Mouse (Mus musculus) cerebellum, adult 2 months (tissue): ENCODE results near the gene Pacrg.

Experiments
- CTCF ChIP-seq: fragments of 200-500 bp; IDR thresholded peaks from 2 replicates; pipeline ENCODE4 v1.5.1; 2011; ENCODE audit warnings: low read depth, mild to moderate bottlenecking, control low read depth, low read length, moderate library complexity, borderline replicate concordance; ENCODE audit not compliant: insufficient read depth
- POLR2A ChIP-seq: fragments of 200-500 bp; IDR thresholded peaks from 2 replicates; pipeline ENCODE4 v1.6.1; 2011; ENCODE audit warnings: low read length, control low read depth, borderline replicate concordance; ENCODE audit not compliant: insufficient read depth

DNA sequence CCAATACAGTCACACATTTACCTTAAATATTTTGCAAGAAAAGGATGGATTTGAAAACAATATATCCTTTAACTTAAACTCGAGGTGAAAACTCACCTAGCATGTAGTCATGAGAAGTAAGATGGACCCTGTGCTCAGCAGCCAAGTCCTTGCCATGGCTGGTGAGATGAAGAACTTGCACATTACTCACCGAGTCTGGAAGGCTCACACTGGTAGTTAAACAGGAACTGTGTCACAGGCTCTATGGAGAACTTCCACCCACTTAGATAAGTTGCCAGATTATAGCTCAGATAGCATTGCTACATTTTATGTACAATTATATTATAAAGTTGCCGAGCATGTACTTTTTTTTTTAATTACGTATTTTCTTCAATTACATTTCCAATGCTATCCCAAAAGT lies 267.7 kb downstream of the Pacrg start:
- TF ChIP-seq POLR2A (no peak), CTCF (no peak)
